Mouse (Mus musculus): ENCODE data around the gene Gm45140. TPM values are rescaled to one million over a fixed set of nuclear protein-coding genes. Genes with fewer than 3 reads are reported as not detected.

The Gm45140 gene
- polyA plus RNA-seq, 1 experiment from 2014 or later: 4.4 TPM

- H3K27me3 ChIP-seq (ENCODE audit: low read depth, poor library complexity, severe bottlenecking): peaks cover 18% of the 10 kb centered on the region
- no peak for DNase-seq (ENCODE audit: low spot score)
- WGBS: 88% methylated on average over 4 of the region's 4 CpGs
- no peak overlapping the region for H3K27ac ChIP-seq (replicated peaks)
- peaks cover under 1% of the 10 kb centered on the region; the same call in 1 of the 2 replicates for H3K36me3 ChIP-seq
- no peaks in the 10 kb centered on the region for H3K9me3 ChIP-seq (replicated peaks)
- no peak overlapping the region for H3K4me3 ChIP-seq
- H3K4me1 ChIP-seq: peaks cover 31% of the 10 kb centered on the region
Observed at GRCm38 (mm10) chr6:87807735-87808440, 27.7 kb downstream of the Gm45140 start.

- Histone ChIP-seq H3K36me3 (peaks cover 3% of the 10 kb centered on the region; the same call in 1 of the 2 replicates), H3K27ac (replicated peaks) (no peak overlapping the region), H3K4me1 (peaks cover 22% of the 10 kb centered on the region), H3K27me3 (ENCODE audit: low read depth, poor library complexity, severe bottlenecking) (peaks cover 15% of the 10 kb centered on the region), H3K9me3 (replicated peaks) (no peaks in the 10 kb centered on the region), H3K4me3 (no peak overlapping the region)
- WGBS: 57% methylated on average over 2 of the region's 2 CpGs
- no peak for DNase-seq (ENCODE audit: low spot score)
Observed at GRCm38 (mm10) chr6:87806857-87807256, 28.7 kb downstream of the Gm45140 start.

- 82% methylated on average over 2 of the region's 2 CpGs for WGBS
- H3K27me3 ChIP-seq (ENCODE audit: low read depth, poor library complexity, severe bottlenecking): peaks cover 15% of the 10 kb centered on the region
- H3K4me1 ChIP-seq: peaks cover 14% of the 10 kb centered on the region
- no peak for DNase-seq (ENCODE audit: low spot score)
- H3K27ac ChIP-seq (replicated peaks): no peak overlapping the region
- no peak overlapping the region for H3K4me3 ChIP-seq
- H3K9me3 ChIP-seq (replicated peaks): no peaks in the 10 kb centered on the region
- H3K36me3 ChIP-seq: peaks cover 3% of the 10 kb centered on the region; the same call in 1 of the 2 replicates
Observed at GRCm38 (mm10) chr6:87806028-87806427, 29.6 kb downstream of the Gm45140 start.

GRCm38 (mm10) chr6:87805448-87805847, 30.1 kb downstream of the Gm45140 start:
- H3K36me3 ChIP-seq: peaks cover 3% of the 10 kb centered on the region; the same call in 1 of the 2 replicates
- WGBS: 88% methylated on average over 7 of the region's 7 CpGs

GRCm38 (mm10) chr6:87804886-87805285, 30.7 kb downstream of the Gm45140 start:
- peaks cover 3% of the 10 kb centered on the region; the same call in 1 of the 2 replicates for H3K36me3 ChIP-seq

More at GRCm38 (mm10) chr6:87805448-87805847, 30.1 kb downstream of the Gm45140 start:
- Histone ChIP-seq H3K4me1 (peaks cover 9% of the 10 kb centered on the region), H3K4me3 (no peak overlapping the region), H3K9me3 (replicated peaks) (no peaks in the 10 kb centered on the region), H3K27me3 (ENCODE audit: low read depth, poor library complexity, severe bottlenecking) (peaks cover 13% of the 10 kb centered on the region), H3K27ac (replicated peaks) (no peak overlapping the region)
- DNase-seq (ENCODE audit: low spot score): no peak

GRCm38 (mm10) chr6:87804036-87804435, 31.6 kb downstream of the Gm45140 start:
- H3K9me3 ChIP-seq (replicated peaks): no peaks in the 10 kb centered on the region
- H3K27ac ChIP-seq (replicated peaks): no peak overlapping the region
- H3K36me3 ChIP-seq: peaks cover 3% of the 10 kb centered on the region; the same call in 1 of the 2 replicates
- DNase-seq (ENCODE audit: low spot score): no peak
- no peak overlapping the region for H3K4me3 ChIP-seq
- 87% methylated on average over 1 of the region's 1 CpGs for WGBS
- no peaks in the 10 kb centered on the region for H3K4me1 ChIP-seq
- no peaks in the 10 kb centered on the region for H3K27me3 ChIP-seq (ENCODE audit: low read depth, poor library complexity, severe bottlenecking)

More at GRCm38 (mm10) chr6:87804886-87805285, 30.7 kb downstream of the Gm45140 start:
- no peak overlapping the region for H3K4me3 ChIP-seq
- H3K4me1 ChIP-seq: peaks cover 4% of the 10 kb centered on the region; the same call in 1 of the 2 replicates
- no peak for DNase-seq (ENCODE audit: low spot score)
- H3K27me3 ChIP-seq (ENCODE audit: low read depth, poor library complexity, severe bottlenecking): peaks cover 7% of the 10 kb centered on the region
- WGBS: 83% methylated on average over 7 of the region's 7 CpGs
- H3K27ac ChIP-seq (replicated peaks): no peak overlapping the region
- H3K9me3 ChIP-seq (replicated peaks): no peaks in the 10 kb centered on the region

GRCm38 (mm10) chr6:87802462-87802861, 33.1 kb downstream of the Gm45140 start:
- Histone ChIP-seq H3K36me3 (peaks cover 3% of the 10 kb centered on the region; the same call in 1 of the 2 replicates), H3K9me3 (replicated peaks) (no peaks in the 10 kb centered on the region), H3K4me1 (no peaks in the 10 kb centered on the region; the same call in 1 of the 2 replicates), H3K27me3 (ENCODE audit: low read depth, poor library complexity, severe bottlenecking) (no peaks in the 10 kb centered on the region), H3K4me3 (no peak overlapping the region), H3K27ac (replicated peaks) (no peak overlapping the region)
- 80% methylated on average over 7 of the region's 7 CpGs for WGBS
- DNase-seq (ENCODE audit: low spot score): no peak

GRCm38 (mm10) chr6:87799576-87799975, 36.0 kb downstream of the Gm45140 start:
- no peaks in the 10 kb centered on the region for H3K9me3 ChIP-seq (replicated peaks)
- no peak overlapping the region for H3K27ac ChIP-seq (replicated peaks)
- no peak overlapping the region for H3K4me3 ChIP-seq
- WGBS: 93% methylated on average over 6 of the region's 6 CpGs
- 0 out of 2 replicates have a peak, but pooled peaks cover 3% of the 10 kb centered on the region for H3K36me3 ChIP-seq
- no peaks in the 10 kb centered on the region for H3K27me3 ChIP-seq (ENCODE audit: low read depth, poor library complexity, severe bottlenecking)
- no peak for DNase-seq (ENCODE audit: low spot score)
- peaks cover 13% of the 10 kb centered on the region for H3K4me1 ChIP-seq

GRCm38 (mm10) chr6:87797321-87797720, 38.3 kb downstream of the Gm45140 start:
- Histone ChIP-seq H3K27me3 (ENCODE audit: low read depth, poor library complexity, severe bottlenecking) (no peaks in the 10 kb centered on the region), H3K4me3 (no peak overlapping the region), H3K27ac (replicated peaks) (no peak overlapping the region), H3K9me3 (replicated peaks) (no peaks in the 10 kb centered on the region), H3K36me3 (peaks cover 14% of the 10 kb centered on the region), H3K4me1 (peaks cover 13% of the 10 kb centered on the region)
- no peak for DNase-seq (ENCODE audit: low spot score)
- WGBS: 62% methylated on average over 2 of the region's 2 CpGs

GRCm38 (mm10) chr6:87796251-87796880, 39.2 kb downstream of the Gm45140 start:
- H3K4me1 ChIP-seq: peaks cover 13% of the 10 kb centered on the region
- DNase-seq (ENCODE audit: low spot score): no peak
- H3K27ac ChIP-seq (replicated peaks): peak overlapping the region; percentile 38; the same call in 1 of the 2 replicates
- WGBS: 93% methylated on average over 6 of the region's 6 CpGs
- H3K4me3 ChIP-seq: no peak overlapping the region
- peaks cover 19% of the 10 kb centered on the region for H3K36me3 ChIP-seq
- H3K27me3 ChIP-seq (ENCODE audit: low read depth, poor library complexity, severe bottlenecking): no peaks in the 10 kb centered on the region
- no peaks in the 10 kb centered on the region for H3K9me3 ChIP-seq (replicated peaks)

- 65% methylated on average over 6 of the region's 6 CpGs for WGBS
- Histone ChIP-seq H3K9me3 (replicated peaks) (no peaks in the 10 kb centered on the region), H3K27me3 (ENCODE audit: low read depth, poor library complexity, severe bottlenecking) (no peaks in the 10 kb centered on the region), H3K4me3 (no peak overlapping the region), H3K4me1 (peaks cover 13% of the 10 kb centered on the region), H3K27ac (replicated peaks) (peak overlapping the region; percentile 42; the same call in 1 of the 2 replicates), H3K36me3 (peaks cover 26% of the 10 kb centered on the region)
- DNase-seq (ENCODE audit: low spot score): no peak
Observed at GRCm38 (mm10) chr6:87795385-87796150, 40.0 kb downstream of the Gm45140 start.

GRCm38 (mm10) chr6:87793821-87794510, 41.6 kb downstream of the Gm45140 start:
- Histone ChIP-seq H3K36me3 (peaks cover 26% of the 10 kb centered on the region), H3K27me3 (ENCODE audit: low read depth, poor library complexity, severe bottlenecking) (no peaks in the 10 kb centered on the region), H3K9me3 (replicated peaks) (no peaks in the 10 kb centered on the region), H3K27ac (replicated peaks) (no peak overlapping the region), H3K4me3 (no peak overlapping the region), H3K4me1 (peaks cover 18% of the 10 kb centered on the region)
- no peak for DNase-seq (ENCODE audit: low spot score)
- WGBS: 95% methylated on average over 10 of the region's 10 CpGs

All from midbrain, embryonic 10.5 days (tissue).